Comparison of ENCODE assay signal across 1 mouse cellular context in the genomic region with DNA sequence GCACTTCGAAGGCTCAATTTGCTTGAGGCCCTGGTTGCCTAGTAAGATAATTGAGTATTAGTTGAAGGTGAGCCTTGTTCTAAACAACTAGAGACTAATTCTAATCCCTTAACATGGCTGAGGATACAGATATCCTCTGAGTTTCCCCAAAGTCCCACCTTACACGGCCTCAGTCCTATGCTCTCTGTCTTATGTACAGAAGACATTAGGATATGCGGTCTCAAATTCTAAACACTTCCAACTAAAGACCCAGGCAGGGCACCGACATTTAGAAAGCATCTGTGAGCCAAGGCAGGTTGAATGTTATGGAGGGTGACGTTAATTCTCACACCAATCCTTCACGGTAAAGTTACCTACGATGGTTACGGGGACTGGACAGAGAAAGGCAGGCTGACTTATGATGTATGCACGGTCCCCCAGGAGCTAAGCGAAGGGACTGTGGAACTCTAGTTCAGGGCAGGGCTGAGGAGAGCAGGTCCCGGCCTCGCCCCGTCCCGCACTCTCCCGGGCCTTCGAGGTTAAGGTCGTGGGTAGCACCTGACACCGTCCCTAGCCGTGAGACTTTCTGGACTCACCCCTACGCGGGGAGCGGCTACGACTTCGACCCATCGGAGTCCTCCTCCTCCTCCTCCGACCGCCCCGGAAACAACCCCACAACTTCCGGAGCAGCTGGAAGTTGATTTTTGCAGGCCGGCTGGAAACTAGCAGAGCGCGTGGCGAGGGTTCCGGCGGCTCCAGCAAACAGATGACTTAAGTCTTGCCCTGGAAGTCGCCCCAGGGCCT.
TF ChIP-seq lines count a peak whose summit lies in the region.

A gene (minus strand): TSS at position 651 of the 783 bp plus-strand sequence.

TF ChIP-seq in CH12.LX, 34 proteins besides CTCF, POLR2A, EP300 and RAD21 (continued from another document):
- TF ChIP-seq MAFK (IDR thresholded peaks at IDR 0.05; ENCODE audit: insufficient replicate concordance, low read length) (no peak), GABPA (IDR thresholded peaks at IDR 0.05; ENCODE audit: insufficient replicate concordance, low read depth, low read length) (peak; percentile 14; the same call in 1 of the 2 replicates), MEF2A (IDR thresholded peaks at IDR 0.05; ENCODE audit: borderline replicate concordance, low read depth, low read length) (peak; percentile 61; the same call in 1 of the 2 replicates), KAT2A (IDR thresholded peaks at IDR 0.05; ENCODE audit: insufficient replicate concordance, low read length) (peak; percentile 97), NRF1 (IDR thresholded peaks at IDR 0.05; ENCODE audit: low read depth, low read length) (0 out of 2 replicates have a peak, but pooled peaks have one; percentile 45), MXI1 (IDR thresholded peaks at IDR 0.05; ENCODE audit: low read depth, low read length) (peak; percentile 70), IRF4 (IDR thresholded peaks at IDR 0.05; ENCODE audit: low read depth, low read length) (peak; percentile 75; the same call in 1 of the 2 replicates), TCF12 (IDR thresholded peaks at IDR 0.05; ENCODE audit: low read depth, low read length) (peak; percentile 97), ZC3H11A (IDR thresholded peaks at IDR 0.05; ENCODE audit: low read depth, low read length) (no peak), CHD2 (IDR thresholded peaks at IDR 0.05; ENCODE audit: low read length) (peak; percentile 93)
